Mouse (Mus musculus) kidney, postnatal 0 days (tissue): ENCODE measurements around the gene Prkd3. TPM values are rescaled to one million over a fixed set of nuclear protein-coding genes. Genes with fewer than 3 reads are reported as not detected.

Experiments
- ATAC-seq: fragments of 200-750 bp; cut with Nextera tagmentation; replicated peaks from 2 replicates; pipeline ENCODE4 v1.8.0; 2017; ENCODE audit warnings: low read depth, moderate number of reproducible peaks, moderate TSS enrichment, moderate library complexity; ENCODE audit not compliant: low FRiP score
- DNase-seq: peaks from one replicate; pipeline ENCODE4 v3.0.0-alpha.2; 2016; ENCODE audit warnings: low spot score
- H3K27ac ChIP-seq: fragments of 300-500 bp; sonication (generic); 2 replicates; pipeline ENCODE4 v1.5.1; 2014; ENCODE audit warnings: mild to moderate bottlenecking
- H3K27me3 ChIP-seq: fragments of 300-500 bp; sonication (generic); 2 replicates; pipeline ENCODE4 v1.6.1; 2014; ENCODE audit warnings: low read length, mixed read lengths; ENCODE audit not compliant: insufficient read depth
- H3K36me3 ChIP-seq: fragments of 300-500 bp; sonication (generic); 2 replicates; pipeline ENCODE4 v1.6.1; 2014; ENCODE audit warnings: low read length, mixed read lengths; ENCODE audit not compliant: insufficient read depth
- H3K4me1 ChIP-seq: fragments of 300-500 bp; sonication (generic); replicated peaks from 2 replicates; pipeline ENCODE4 v1.6.1; 2014; ENCODE audit warnings: antibody characterized with exemption, low read length, mixed read lengths; ENCODE audit not compliant: insufficient read depth
- H3K4me2 ChIP-seq: fragments of 300-500 bp; sonication (generic); 2 replicates; pipeline ENCODE4 v1.6.1; 2014; ENCODE audit warnings: mild to moderate bottlenecking, low read length, moderate library complexity, mixed read lengths
- H3K4me3 ChIP-seq: fragments of 300-500 bp; sonication (generic); replicated peaks from 2 replicates; pipeline ENCODE4 v1.5.1; 2014; ENCODE audit warnings: low read depth, low read length
- H3K9ac ChIP-seq: fragments of 300-500 bp; sonication (generic); 2 replicates; pipeline ENCODE4 v1.6.1; 2014; ENCODE audit warnings: low read depth, low read length
- H3K9me3 ChIP-seq: fragments of 300-500 bp; sonication (generic); replicated peaks from 2 replicates; pipeline ENCODE4 v1.6.1; 2016; ENCODE audit warnings: low read length, inconsistent platforms, mixed read lengths
- CTCF ChIP-seq: IDR thresholded peaks from 2 replicates; pipeline ENCODE4 v1.5.1; 2016; ENCODE audit warnings: antibody characterized with exemption, low read depth, mild to moderate bottlenecking, moderate library complexity
- WGBS: fragments of 180-500 bp; shearing (Covaris S2); extraction: QIAGEN DNeasy Blood & Tissue Kit; methylation state at CpG from one replicate; pipeline ENCODE4 v1.1.7; 2014; 5-methylcytosine and 5-hydroxymethylcytosine counted together
- polyA plus RNA-seq: library from polyadenylated mRNA; unstranded; fragments of >200 nt; fragmentation: Nextera tagmentation; extraction: Ambion mirVana; gene quantifications from 2 replicates; pipeline ENCODE4 v1.2.1, GENCODE M21; 2015

Gene Prkd3
- polyA plus RNA-seq, 1 experiment from 2014 or later: 27.5 TPM

DNA sequence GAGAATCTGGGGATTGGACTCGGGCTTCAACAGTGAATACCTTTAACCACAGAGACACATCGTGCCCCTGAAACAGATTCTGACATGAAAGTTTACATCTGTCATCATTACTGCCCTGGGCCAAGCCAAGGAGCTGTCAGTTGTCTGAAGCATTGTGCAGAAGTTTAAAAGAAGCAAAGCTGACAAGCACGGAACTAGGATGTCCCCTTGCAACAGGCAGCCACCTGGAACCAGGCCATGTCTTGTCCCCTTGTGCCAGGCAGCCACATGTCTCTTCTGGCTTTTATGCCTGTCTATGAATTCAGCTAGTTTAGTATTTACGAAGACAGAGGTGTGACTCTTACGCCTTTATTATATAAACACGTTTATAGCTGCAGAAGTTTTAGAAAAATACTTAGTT is 37.7 kb upstream of the Prkd3 start:
- Histone ChIP-seq H3K4me1 (no peaks in the 10 kb centered on the region), H3K9me3 (no peaks in the 10 kb centered on the region), H3K9ac (no peak overlapping the region), H3K4me2 (no peak overlapping the region), H3K27ac (no peak overlapping the region), H3K36me3 (no peaks in the 10 kb centered on the region), H3K27me3 (peaks cover 4% of the 10 kb centered on the region; the same call in 1 of the 2 replicates), H3K4me3 (no peak overlapping the region)
- TF ChIP-seq CTCF: no peak
- DNase-seq (no peak), ATAC-seq (no peak)
- 71% methylated on average over 6 of the region's 6 CpGs for WGBS

DNA sequence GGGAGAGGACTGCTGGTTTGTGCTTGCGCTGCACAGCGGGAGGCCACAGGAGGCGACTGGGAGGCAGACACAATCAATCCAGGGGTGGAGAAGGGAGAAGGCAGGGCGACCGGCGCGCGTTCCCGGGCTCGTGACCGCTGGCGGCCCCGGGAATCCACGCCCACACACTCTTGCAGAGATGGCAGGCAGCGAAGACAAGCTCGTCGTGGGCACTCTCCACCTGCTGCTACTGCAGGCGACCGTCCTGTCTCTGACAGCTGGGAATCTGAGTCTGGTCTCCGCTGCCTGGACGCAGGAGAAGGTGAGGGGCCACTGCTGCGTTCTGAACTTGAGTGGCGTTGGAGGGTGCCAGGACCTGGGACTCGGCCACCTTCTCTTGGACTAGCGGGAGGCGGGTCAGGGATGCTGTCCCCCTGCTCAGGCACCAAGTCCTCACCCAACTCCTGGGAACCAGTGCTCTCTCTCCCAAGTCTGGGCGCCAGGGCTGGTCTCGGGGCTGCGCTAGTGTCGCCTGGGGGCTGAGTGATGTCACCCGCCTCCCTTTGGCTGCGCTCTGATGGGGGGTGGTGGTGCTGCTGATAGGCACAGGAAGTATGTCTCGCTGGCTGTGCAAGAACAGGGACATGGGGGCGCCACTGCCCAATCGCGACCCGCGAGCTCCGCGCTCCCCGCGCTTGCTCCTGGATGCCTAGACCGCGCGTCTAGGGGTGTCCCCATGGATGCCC is 31.6 kb upstream of the Prkd3 start:
- 0 out of 2 replicates have a peak, but pooled peaks have one; percentile 4 for TF ChIP-seq CTCF
- H3K9me3 ChIP-seq: no peaks in the 10 kb centered on the region
- WGBS: under 1% methylated on average over 45 of the region's 45 CpGs
- peak overlapping the region; percentile 98 for H3K4me2 ChIP-seq
- H3K4me3 ChIP-seq: peak overlapping the region; percentile 54
- peak; percentile 78 for DNase-seq
- H3K36me3 ChIP-seq: no peaks in the 10 kb centered on the region
- peak overlapping the region; percentile 58; the same call in 1 of the 2 replicates for H3K9ac ChIP-seq
- H3K27ac ChIP-seq: no peak overlapping the region
- peak; percentile 68 for ATAC-seq
- H3K4me1 ChIP-seq: peaks cover 6% of the 10 kb centered on the region
- 0 out of 2 replicates have a peak, but pooled peaks cover 9% of the 10 kb centered on the region for H3K27me3 ChIP-seq

DNA sequence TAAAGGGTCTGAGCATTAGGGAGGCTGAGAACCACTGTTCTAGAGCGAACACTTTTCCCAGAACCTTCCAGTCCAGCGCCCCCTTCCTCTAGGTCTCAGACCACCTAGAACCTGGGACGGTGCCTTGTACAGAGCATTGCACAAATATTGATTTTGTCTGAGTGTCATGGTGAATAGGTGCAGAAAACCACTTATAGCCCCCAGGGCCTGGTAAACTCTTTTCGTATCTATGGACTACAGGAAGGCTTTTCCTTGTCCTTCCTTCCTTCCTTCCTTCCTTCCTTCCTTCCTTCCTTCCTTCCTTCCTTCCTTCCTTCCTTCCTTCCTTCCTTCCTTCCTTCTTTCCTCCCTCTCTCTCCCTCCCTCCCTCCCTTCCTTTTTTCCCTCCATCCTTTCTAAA is 31.0 kb upstream of the Prkd3 start, which contains the start of gene Qpct:
Qpct (plus strand) TSS at position 301 of the 400 bp plus-strand sequence.
- ATAC-seq (no peak), DNase-seq (no peak)
- H3K9ac ChIP-seq: peak within 1 kb of the TSS; percentile 58; the same call in 1 of the 2 replicates
- peak within 1 kb of the TSS; percentile 98 for H3K4me2 ChIP-seq
- 77% methylated on average over 4 of the region's 4 CpGs for WGBS
- no peak for TF ChIP-seq CTCF
- H3K27ac ChIP-seq: no peak within 1 kb of the TSS
- H3K4me1 ChIP-seq: peaks cover 6% of the 10 kb centered on the region
- H3K36me3 ChIP-seq: no peaks in the 10 kb centered on the region
- 0 out of 2 replicates have a peak, but pooled peaks cover 9% of the 10 kb centered on the region for H3K27me3 ChIP-seq
- peak within 1 kb of the TSS; percentile 54 for H3K4me3 ChIP-seq
- no peaks in the 10 kb centered on the region for H3K9me3 ChIP-seq

DNA sequence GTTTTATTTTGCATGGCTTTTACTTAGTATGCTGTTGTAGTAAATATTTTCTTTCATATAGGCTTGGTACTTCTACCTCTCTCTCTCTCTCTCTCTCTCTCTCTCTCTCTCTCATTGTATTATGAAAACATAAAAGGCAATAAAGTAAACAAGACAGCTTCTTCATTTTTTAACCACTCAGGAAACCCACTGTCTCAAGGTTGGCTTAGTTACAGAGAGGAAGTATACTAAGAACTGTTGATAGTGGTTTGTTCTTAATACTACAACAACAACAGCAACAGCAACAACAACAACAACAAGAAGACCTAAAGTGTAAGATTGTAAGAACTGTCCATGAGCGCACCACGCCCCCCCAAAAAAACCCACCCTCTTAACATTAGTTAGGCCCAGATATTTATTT is 23.1 kb upstream of the Prkd3 start:
- WGBS: 96% methylated on average over 2 of the region's 2 CpGs

DNA sequence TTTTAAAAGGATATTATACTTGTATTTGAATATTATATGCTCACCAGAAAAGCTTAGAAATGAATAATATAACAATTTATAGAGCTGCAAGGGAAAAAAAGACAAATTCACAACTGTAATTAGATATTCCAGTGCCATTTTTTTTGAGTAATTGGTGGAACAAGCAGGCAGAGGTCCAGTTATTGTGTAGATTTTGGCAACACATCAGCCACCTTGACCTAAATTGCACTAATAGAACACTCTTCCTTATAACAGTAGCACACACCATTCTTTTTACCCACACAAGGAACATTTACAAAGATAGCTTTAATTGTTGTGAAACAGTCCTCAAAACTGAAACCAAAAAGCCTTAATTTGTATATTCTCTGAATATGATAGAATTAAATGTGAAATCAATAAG is 19.0 kb upstream of the Prkd3 start:
- no peak overlapping the region for H3K4me3 ChIP-seq
- no peaks in the 10 kb centered on the region for H3K36me3 ChIP-seq
- H3K9me3 ChIP-seq: no peaks in the 10 kb centered on the region
- no peak overlapping the region for H3K9ac ChIP-seq
- no peak for TF ChIP-seq CTCF
- DNase-seq (no peak), ATAC-seq (no peak)
- H3K27ac ChIP-seq: no peak overlapping the region
- H3K27me3 ChIP-seq: no peaks in the 10 kb centered on the region
- no peaks in the 10 kb centered on the region for H3K4me1 ChIP-seq
- H3K4me2 ChIP-seq: no peak overlapping the region

More for the DNA sequence above, 23.1 kb upstream of the Prkd3 start:
- no peak overlapping the region for H3K9ac ChIP-seq
- no peaks in the 10 kb centered on the region for H3K27me3 ChIP-seq
- H3K27ac ChIP-seq: no peak overlapping the region
- DNase-seq (no peak), ATAC-seq (no peak)
- no peaks in the 10 kb centered on the region for H3K4me1 ChIP-seq
- no peak overlapping the region for H3K4me2 ChIP-seq
- H3K9me3 ChIP-seq: no peaks in the 10 kb centered on the region
- TF ChIP-seq CTCF: no peak
- no peak overlapping the region for H3K4me3 ChIP-seq
- no peaks in the 10 kb centered on the region for H3K36me3 ChIP-seq

DNA sequence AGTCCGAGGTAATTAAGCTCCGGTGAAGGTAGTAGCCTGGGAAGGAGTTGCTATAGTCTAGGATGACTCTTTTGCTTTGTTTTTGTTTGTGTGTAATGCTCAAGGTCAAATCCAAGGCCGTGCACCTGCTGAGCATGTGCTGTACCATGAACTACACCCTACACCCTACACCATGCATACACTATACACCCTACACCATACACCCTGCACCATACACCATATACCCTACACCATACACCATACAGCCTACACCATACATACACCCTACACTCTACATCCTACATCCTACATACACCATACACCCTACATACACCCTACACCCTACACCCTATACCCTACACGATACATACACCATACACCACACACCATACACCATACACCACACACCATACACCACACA is 12.2 kb upstream of the Prkd3 start:
- no peak overlapping the region for H3K9ac ChIP-seq
- DNase-seq: no peak
- no peak for ATAC-seq
- no peak overlapping the region for H3K4me3 ChIP-seq
- no peak for TF ChIP-seq CTCF
- no peaks in the 10 kb centered on the region for H3K4me1 ChIP-seq
- H3K9me3 ChIP-seq: no peaks in the 10 kb centered on the region
- 81% methylated on average over 4 of the region's 4 CpGs for WGBS
- no peaks in the 10 kb centered on the region for H3K36me3 ChIP-seq
- no peaks in the 10 kb centered on the region for H3K27me3 ChIP-seq
- H3K27ac ChIP-seq: no peak overlapping the region
- H3K4me2 ChIP-seq: no peak overlapping the region
